In the genomic region with DNA sequence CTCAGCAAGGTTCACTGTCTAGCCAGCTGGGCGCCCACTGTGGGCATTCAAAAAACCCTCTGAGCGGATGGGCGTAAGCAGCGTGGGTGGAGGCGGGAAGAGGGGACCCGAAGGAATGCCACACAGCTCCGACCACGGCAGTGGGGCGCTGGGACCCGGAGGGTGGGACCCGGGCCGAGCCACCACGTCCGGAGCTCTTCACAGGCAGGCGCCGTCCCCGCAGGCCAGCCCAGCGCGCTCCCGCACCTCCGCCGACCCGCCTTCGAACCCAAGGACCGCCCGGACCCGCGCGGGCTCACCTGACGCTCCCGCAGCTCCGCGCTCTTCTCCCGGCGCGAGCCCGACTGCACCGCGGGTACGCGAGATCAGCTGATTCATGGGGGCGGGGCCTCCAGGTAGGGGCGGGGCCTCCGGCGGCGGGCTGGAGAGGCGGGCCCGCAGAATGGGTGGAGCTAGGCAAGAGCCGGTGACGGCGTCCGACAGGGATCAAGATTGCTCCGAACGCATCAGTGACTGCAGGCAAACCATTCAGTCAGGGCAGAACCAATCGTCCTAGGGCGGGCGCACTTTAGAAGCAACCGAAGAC, we compare ENCODE assay signal across 8 mouse cellular contexts. TPM values are rescaled to one million over a fixed set of nuclear protein-coding genes. Genes with fewer than 3 reads are reported as not detected.
DNase-seq lines count a peak whose midpoint lies in the region; ATAC-seq lines count a peak whose summit lies in the region.

A gene (minus strand): TSS at position 376 of the 586 bp plus-strand sequence.

- 0 out of 2 replicates have a peak, but pooled peaks cover 2% of the 10 kb centered on the region for H3K4me1 ChIP-seq in lung, embryonic 16.5 days (replicated peaks; ENCODE audit: control insufficient read depth, insufficient read depth, low read length)

- peak; percentile 91 to 95 for ATAC-seq in hematopoietic stem cell, adult 5-6 weeks (replicated peaks in 1 of 2; ENCODE audit: insufficient read depth in 1 of 2, low FRiP score in 2 of 2, low TSS enrichment in 1 of 2, low read depth in 1 of 2, poor library complexity in 2 of 2, severe bottlenecking in 2 of 2)
- peak; percentile 98 for ATAC-seq in lung, embryonic 16.5 days (ENCODE audit: low read depth)

- peak; percentile 95 for DNase-seq in MEL-GATA-1-ER (ENCODE audit: extremely low read depth, low read depth)
- peak; percentile 98 for DNase-seq in cerebellum, adult 8-10 months
- DNase-seq in forelimb bud, embryonic 11.5 days (ENCODE audit: low read depth, low spot score), result peak; percentile 98
- peak; percentile 98 for DNase-seq in layer of hippocampus, adult 9-10 months (ENCODE audit: low spot score)
- DNase-seq in ovary, postnatal 10 days (ENCODE audit: low spot score), result peak; percentile 99
- peak; percentile 97 to 99 for DNase-seq in thymus, postnatal 10 days (ENCODE audit: low spot score in 2 of 2)

- H3K27me3 ChIP-seq in lung, embryonic 16.5 days (ENCODE audit: control insufficient read depth, insufficient read depth, low read depth, low read length), result no peaks in the 10 kb centered on the region

- no peaks in the 10 kb centered on the region for H3K36me3 ChIP-seq in lung, embryonic 16.5 days (ENCODE audit: control insufficient read depth, insufficient read depth, low read length)

- peak within 1 kb of the TSS; percentile 84 for H3K9ac ChIP-seq in lung, embryonic 16.5 days (ENCODE audit: low read length)

- H3K4me2 ChIP-seq in lung, embryonic 16.5 days (ENCODE audit: low read depth, low read length), result peak within 1 kb of the TSS; percentile 90

- H3K4me3 ChIP-seq in lung, embryonic 16.5 days (ENCODE audit: low read length), result peak within 1 kb of the TSS; percentile 78

- WGBS in lung, embryonic 16.5 days, result under 1% methylated on average over 54 of the region's 58 CpGs

- no peaks in the 10 kb centered on the region for H3K9me3 ChIP-seq in lung, embryonic 16.5 days (ENCODE audit: control insufficient read depth, low read length)

- H3K27ac ChIP-seq in lung, embryonic 16.5 days (ENCODE audit: low read length), result peak within 1 kb of the TSS; percentile 39; the same call in 1 of the 2 replicates

RNA-seq across cellular contexts. Expression of the gene that starts here (rescaled TPM):
- total RNA-seq in hematopoietic stem cell, adult 5-6 weeks (2017), result 18.6 and 21.5 TPM in 2 replicates
- 11.2 and 11.6 TPM in 2 replicates for polyA plus RNA-seq in lung, embryonic 16.5 days (2015; fragmentation: Nextera tagmentation; extraction: Ambion mirVana)

Comparison
In these comparisons a context has a peak if more than half of its experiments do, and no peak if none do; other contexts are left out.
1. Peak in every context shown above with its lines: DNase-seq, ATAC-seq, H3K4me3 ChIP-seq and H3K27ac ChIP-seq.